Mouse (Mus musculus) hindbrain, embryonic 14.5 days (tissue): ENCODE data around the gene Bzw2. TPM values are rescaled to one million over a fixed set of nuclear protein-coding genes. Genes with fewer than 3 reads are reported as not detected.
A peak's percentile ranks its signal among the peaks of the same experiment; 100 is the strongest.
"Not testable (repeated sequence)": the region's sequence is repeated elsewhere in the genome, so short reads cannot be mapped to it uniquely, and the experiment has no call there.

Experiments used
- ATAC-seq: fragments of 200-750 bp; cut with Nextera tagmentation; 2 replicates; pipeline ENCODE4 v1.8.0; 2017; ENCODE audit warnings: moderate number of reproducible peaks, mild to moderate bottlenecking, moderate TSS enrichment, moderate library complexity; ENCODE audit not compliant: low FRiP score
- DNase-seq: peaks from one replicate; pipeline ENCODE4 v3.0.0-alpha.2; 2015; ENCODE audit warnings: low spot score
- H3K27ac ChIP-seq: fragments of 300-500 bp; sonication (generic); 2 replicates; pipeline ENCODE4 v1.5.1; 2014; ENCODE audit warnings: mild to moderate bottlenecking, moderate library complexity
- H3K27me3 ChIP-seq: fragments of 300-500 bp; sonication (generic); 2 replicates; pipeline ENCODE4 v1.6.1; 2014; ENCODE audit warnings: mild to moderate bottlenecking, low read length, mixed read lengths; ENCODE audit not compliant: control insufficient read depth, insufficient read depth
- H3K36me3 ChIP-seq: fragments of 300-500 bp; sonication (generic); replicated peaks from 2 replicates; pipeline ENCODE4 v1.6.1; 2014; ENCODE audit not compliant: control insufficient read depth, insufficient read depth
- H3K4me1 ChIP-seq: fragments of 300-500 bp; sonication (generic); replicated peaks from 2 replicates; pipeline ENCODE4 v1.6.1; 2014; ENCODE audit warnings: antibody characterized with exemption, low read length, mixed read lengths; ENCODE audit not compliant: control insufficient read depth, insufficient read depth
- H3K4me2 ChIP-seq: fragments of 300-500 bp; sonication (generic); replicated peaks from 2 replicates; pipeline ENCODE4 v1.6.1; 2014; ENCODE audit warnings: mild to moderate bottlenecking, moderate library complexity
- H3K4me3 ChIP-seq: fragments of 300-500 bp; sonication (generic); replicated peaks from 2 replicates; pipeline ENCODE4 v1.5.1; 2014; ENCODE audit warnings: mild to moderate bottlenecking, low read length
- H3K9ac ChIP-seq: fragments of 300-500 bp; sonication (generic); 2 replicates; pipeline ENCODE4 v1.6.1; 2014
- H3K9me3 ChIP-seq: fragments of 300-500 bp; sonication (generic); 2 replicates; pipeline ENCODE4 v1.6.1; 2016; ENCODE audit warnings: low read length; ENCODE audit not compliant: control insufficient read depth
- WGBS: fragments of 180-500 bp; shearing (Covaris S2); extraction: QIAGEN DNeasy Blood & Tissue Kit; methylation state at CpG from one replicate; pipeline ENCODE4 v1.1.7; 2014; 5-methylcytosine and 5-hydroxymethylcytosine counted together
- polyA plus RNA-seq: library from polyadenylated mRNA; unstranded; fragments of >200 nt; fragmentation: Nextera tagmentation; extraction: Ambion mirVana; gene quantifications from 2 replicates; pipeline ENCODE4 v1.2.1, GENCODE M21; 2014

Bzw2 gene
- 400 and 402 TPM in 2 replicates for polyA plus RNA-seq

- 2% methylated on average over 26 of the region's 26 CpGs for WGBS
- peaks cover 36% of the 10 kb centered on the region for H3K4me1 ChIP-seq
- peak within 1 kb of the TSS; percentile 76 for H3K4me2 ChIP-seq
- peak within 1 kb of the TSS; percentile 77 for H3K9ac ChIP-seq
- peak within 1 kb of the TSS; percentile 91 for H3K27ac ChIP-seq
- peak; percentile 71 for DNase-seq
- H3K36me3 ChIP-seq = no peaks in the 10 kb centered on the region
- no peaks in the 10 kb centered on the region for H3K27me3 ChIP-seq
- ATAC-seq = peak; percentile 12
- H3K9me3 ChIP-seq = no peaks in the 10 kb centered on the region
- peak within 1 kb of the TSS; percentile 63 for H3K4me3 ChIP-seq
Observed at GRCm38 (mm10) chr12:36157638-36158308, at the start of gene Bzw2. Gene Bzw2, minus strand, starts transcription at chr12:36158080.

DNA sequence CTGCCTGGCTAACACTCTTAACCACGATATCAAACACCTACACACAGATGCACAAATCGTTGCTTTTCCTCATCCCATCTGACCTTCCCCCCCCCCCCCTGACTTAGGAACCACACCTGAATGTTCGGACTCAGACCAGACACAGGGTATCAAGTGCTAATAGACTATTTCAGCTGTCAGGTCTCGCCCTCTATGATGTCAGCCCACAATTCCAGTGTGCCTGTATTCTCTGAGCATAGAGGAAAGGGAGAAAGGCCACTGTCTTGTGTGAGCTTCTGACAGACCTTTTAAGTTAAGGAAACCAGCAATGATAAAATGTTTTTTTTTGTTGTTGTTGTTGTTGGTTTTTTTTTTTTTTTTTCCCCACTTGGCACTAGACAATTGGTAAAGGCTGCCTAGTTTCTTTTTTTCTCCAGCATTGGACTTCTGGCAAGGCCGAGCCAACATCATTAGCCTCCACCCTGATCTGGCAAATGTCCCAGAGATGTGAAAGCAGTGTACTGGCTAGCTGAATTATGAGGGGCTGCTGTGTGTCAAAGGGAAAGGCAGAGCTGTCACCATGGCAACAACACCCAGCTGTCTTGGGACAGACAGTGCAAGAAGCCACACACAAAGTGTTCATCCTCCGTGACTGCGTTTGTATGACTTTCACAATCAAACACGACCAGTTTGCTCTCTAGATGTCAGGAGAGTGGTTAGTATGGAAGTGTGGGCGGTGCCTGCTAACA is 49.4 kb upstream of the Bzw2 start:
- WGBS = 33% methylated on average over 9 of the region's 9 CpGs
- Histone ChIP-seq H3K27me3 (no peaks in the 10 kb centered on the region), H3K4me1 (peaks cover 10% of the 10 kb centered on the region; the same call in 1 of the 2 replicates), H3K4me2 (peak overlapping the region; percentile 34), H3K4me3 (no peak overlapping the region), H3K27ac (peak overlapping the region; percentile 29), H3K9ac (no peak overlapping the region), H3K36me3 (no peaks in the 10 kb centered on the region), H3K9me3 (no peaks in the 10 kb centered on the region)
- ATAC-seq (peak; percentile 96), DNase-seq (peak; percentile 79)

DNA sequence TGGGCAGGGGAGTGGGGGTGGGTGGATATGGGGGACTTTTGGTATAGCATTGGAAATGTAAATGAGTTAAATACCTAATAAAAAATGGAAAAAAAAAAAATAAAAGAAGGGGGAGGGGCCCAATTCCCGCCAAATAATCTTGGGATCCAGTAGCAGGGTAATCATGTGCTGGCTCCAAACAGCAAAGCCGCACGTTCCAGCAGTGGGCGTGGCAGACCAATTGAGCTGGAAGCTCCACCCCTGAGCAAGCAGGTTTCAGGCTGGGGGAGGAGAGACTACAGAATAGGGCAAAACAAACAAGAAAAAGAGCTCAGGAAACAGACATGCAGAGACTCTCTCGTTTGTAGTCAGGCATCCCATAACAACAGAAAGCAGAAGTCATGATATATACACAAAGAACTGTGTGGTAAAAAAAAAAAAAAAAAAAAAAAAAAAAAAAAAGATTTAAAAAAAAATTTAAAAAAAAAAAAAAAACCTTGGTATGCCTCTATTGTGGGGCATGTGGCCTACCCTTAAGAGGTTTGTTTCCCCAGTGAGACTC is 47.8 kb upstream of the Bzw2 start:
- DNase-seq, H3K36me3 ChIP-seq, ATAC-seq, H3K4me2 ChIP-seq, H3K9ac ChIP-seq, H3K27me3 ChIP-seq, H3K9me3 ChIP-seq, H3K4me3 ChIP-seq, H3K27ac ChIP-seq: not testable (repeated sequence)
- H3K4me1 ChIP-seq = peaks cover 10% of the 10 kb centered on the region; the same call in 1 of the 2 replicates
- WGBS = 51% methylated on average over 5 of the region's 5 CpGs

DNA sequence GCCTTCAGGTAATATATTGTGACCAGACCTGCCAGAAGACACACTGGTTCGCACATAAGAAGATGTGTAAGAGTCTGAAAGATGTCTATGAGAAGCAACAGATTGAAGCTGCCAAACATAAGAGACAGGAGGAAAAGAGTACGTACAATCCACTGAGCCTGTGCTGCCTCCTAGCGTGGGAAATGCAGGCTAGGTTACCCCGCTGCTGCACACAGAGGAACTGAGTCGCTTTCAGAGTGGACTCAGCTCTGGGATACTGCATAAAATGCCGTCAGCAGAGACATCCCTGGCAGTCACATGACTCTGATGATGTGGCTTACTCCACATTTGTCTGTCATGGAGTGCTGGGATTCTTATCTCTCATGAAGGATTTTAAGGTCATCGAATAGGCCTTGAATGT is 37.1 kb upstream of the Bzw2 start:
- no peak overlapping the region for H3K9ac ChIP-seq
- DNase-seq (no peak), ATAC-seq (no peak)
- no peak overlapping the region for H3K4me2 ChIP-seq
- no peaks in the 10 kb centered on the region for H3K27me3 ChIP-seq
- H3K9me3 ChIP-seq = peaks cover 26% of the 10 kb centered on the region
- no peak overlapping the region for H3K4me3 ChIP-seq
- no peaks in the 10 kb centered on the region for H3K4me1 ChIP-seq
- no peak overlapping the region for H3K27ac ChIP-seq
- H3K36me3 ChIP-seq = peaks cover 78% of the 10 kb centered on the region
- WGBS = 93% methylated on average over 7 of the region's 7 CpGs

- Histone ChIP-seq H3K36me3 (peaks cover 89% of the 10 kb centered on the region), H3K4me2 (no peak overlapping the region), H3K27ac (no peak overlapping the region), H3K4me3 (no peak overlapping the region), H3K9me3 (no peaks in the 10 kb centered on the region), H3K4me1 (no peaks in the 10 kb centered on the region), H3K27me3 (no peaks in the 10 kb centered on the region), H3K9ac (no peak overlapping the region)
- 92% methylated on average over 5 of the region's 5 CpGs for WGBS
- DNase-seq = no peak
- ATAC-seq = no peak
Observed at GRCm38 (mm10) chr12:36190343-36190742, 32.5 kb upstream of the Bzw2 start.

- DNase-seq (no peak), ATAC-seq (no peak)
- H3K4me3 ChIP-seq = no peak overlapping the region
- no peaks in the 10 kb centered on the region for H3K4me1 ChIP-seq
- H3K27me3 ChIP-seq = no peaks in the 10 kb centered on the region
- H3K9me3 ChIP-seq = no peaks in the 10 kb centered on the region
- 95% methylated on average over 3 of the region's 3 CpGs for WGBS
- H3K9ac ChIP-seq = no peak overlapping the region
- H3K36me3 ChIP-seq = peaks cover 88% of the 10 kb centered on the region
- no peak overlapping the region for H3K4me2 ChIP-seq
- no peak overlapping the region for H3K27ac ChIP-seq
Observed at GRCm38 (mm10) chr12:36189610-36190009, 31.7 kb upstream of the Bzw2 start.

- 84% methylated on average over 6 of the region's 6 CpGs for WGBS
- no peak overlapping the region for H3K4me2 ChIP-seq
- ATAC-seq = no peak
Observed at GRCm38 (mm10) chr12:36187081-36187480, 29.2 kb upstream of the Bzw2 start.

DNA sequence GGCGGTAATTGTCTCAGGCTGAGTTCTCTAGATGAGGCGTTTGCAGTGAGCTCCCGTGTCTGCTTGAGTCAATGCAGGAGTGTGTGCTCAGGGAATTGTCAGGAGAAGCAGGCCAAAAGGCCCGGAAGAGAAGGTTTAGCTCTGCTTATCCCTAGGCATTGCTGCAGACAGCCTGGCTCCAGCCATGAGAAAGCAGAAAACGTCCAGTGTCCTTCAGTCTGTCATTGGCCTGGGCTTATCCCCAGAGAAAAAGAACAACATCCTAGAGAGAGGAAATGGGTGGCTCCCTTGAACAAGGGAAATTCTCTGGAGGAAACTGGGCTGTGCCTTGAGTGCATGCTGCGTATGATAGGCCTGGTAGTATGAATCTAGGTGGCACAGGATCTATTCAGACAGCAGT is 24.7 kb upstream of the Bzw2 start:
- no peaks in the 10 kb centered on the region for H3K9me3 ChIP-seq
- no peak overlapping the region for H3K4me3 ChIP-seq
- H3K4me2 ChIP-seq = no peak overlapping the region
- WGBS = 86% methylated on average over 6 of the region's 6 CpGs
- no peak overlapping the region for H3K9ac ChIP-seq
- no peak for ATAC-seq
- peaks cover 83% of the 10 kb centered on the region for H3K36me3 ChIP-seq
- H3K27me3 ChIP-seq = no peaks in the 10 kb centered on the region
- DNase-seq = no peak
- H3K27ac ChIP-seq = no peak overlapping the region
- H3K4me1 ChIP-seq = no peaks in the 10 kb centered on the region

More at GRCm38 (mm10) chr12:36187081-36187480, 29.2 kb upstream of the Bzw2 start:
- DNase-seq = no peak
- no peak overlapping the region for H3K27ac ChIP-seq
- no peaks in the 10 kb centered on the region for H3K4me1 ChIP-seq
- H3K9me3 ChIP-seq = no peaks in the 10 kb centered on the region
- no peaks in the 10 kb centered on the region for H3K27me3 ChIP-seq
- H3K4me3 ChIP-seq = no peak overlapping the region
- H3K36me3 ChIP-seq = peaks cover 92% of the 10 kb centered on the region
- no peak overlapping the region for H3K9ac ChIP-seq

DNA sequence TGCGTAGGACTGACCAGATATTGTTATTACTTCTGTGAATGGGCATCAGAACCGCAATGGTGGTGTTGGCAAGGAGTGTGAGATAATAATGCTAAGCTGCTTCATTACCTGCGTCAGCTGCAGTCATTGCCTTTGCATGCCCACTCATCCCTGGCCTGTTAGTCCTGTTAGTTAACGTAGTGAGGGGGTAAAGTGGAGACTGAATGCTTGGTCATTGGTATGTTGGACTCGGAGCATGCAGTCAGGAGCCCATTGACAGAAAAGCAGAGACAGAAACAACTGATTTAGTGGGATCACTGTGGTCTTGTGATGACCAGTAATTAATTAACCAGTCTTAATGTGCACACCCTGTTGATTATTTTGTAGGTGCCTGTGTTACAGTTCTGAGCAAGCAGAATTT is 19.3 kb upstream of the Bzw2 start:
- Histone ChIP-seq H3K9ac (no peak overlapping the region), H3K4me1 (no peaks in the 10 kb centered on the region), H3K4me3 (no peak overlapping the region), H3K27ac (no peak overlapping the region), H3K9me3 (no peaks in the 10 kb centered on the region), H3K4me2 (no peak overlapping the region), H3K36me3 (peaks cover 78% of the 10 kb centered on the region), H3K27me3 (no peaks in the 10 kb centered on the region)
- 88% methylated on average over 5 of the region's 5 CpGs for WGBS
- DNase-seq = no peak
- ATAC-seq = no peak
